ENCODE assay signal across 7 mouse cellular contexts in genomic region chr14:47472743-47473546, GRCm38 (mm10). TPM values are rescaled to one million over a fixed set of nuclear protein-coding genes. Genes with fewer than 3 reads are reported as not detected.
DNase-seq lines count a peak whose midpoint lies in the region; ATAC-seq lines count a peak whose summit lies in the region.

No protein-coding gene starts in this region.

- WGBS in hindbrain, embryonic 13.5 days: 3% methylated on average over 45 of the region's 69 CpGs

- intact Hi-C loops in left cerebral cortex, postnatal 14 days (cut with DNase I): loop anchor here (1.0 to 5.0 kb wide), 2 partner anchors 39 to 56 kb away; no protein-coding TSS in a partner anchor

- H3K9ac ChIP-seq in hindbrain, embryonic 13.5 days: peak overlapping the region; percentile 96

- peak; percentile 78 for DNase-seq in cerebellum, adult 9-11 months
- DNase-seq in frontal cortex, postnatal 14 days (ENCODE audit: low spot score in 2 of 2): peak; percentile 45 to 52
- peak; percentile 52 to 59 for DNase-seq in left cerebral cortex, postnatal 14 days (ENCODE audit: low spot score in 2 of 2)
- peak; percentile 52 for DNase-seq in right cerebral cortex, postnatal 4 days

- H3K4me3 ChIP-seq in hindbrain, embryonic 13.5 days: peak overlapping the region; percentile 97

- peak overlapping the region; percentile 93 for H3K27ac ChIP-seq in hindbrain, embryonic 13.5 days

- no peaks in the 10 kb centered on the region for H3K36me3 ChIP-seq in hindbrain, embryonic 13.5 days

- H3K4me2 ChIP-seq in hindbrain, embryonic 13.5 days: peak overlapping the region; percentile 68

- peak; percentile 76 for ATAC-seq in activated CD4-positive, CD25-positive, alpha-beta regulatory T cell, adult 4 months
- peak; percentile 76 for ATAC-seq in hindbrain, embryonic 13.5 days (ENCODE audit: low FRiP score)
- ATAC-seq in megakaryocyte-erythroid progenitor cell, adult 5-6 weeks (replicated peaks; ENCODE audit: low FRiP score, low TSS enrichment, poor library complexity, severe bottlenecking): peak; percentile 76

- peaks cover 18% of the 10 kb centered on the region for H3K4me1 ChIP-seq in hindbrain, embryonic 13.5 days (replicated peaks)

- no peaks in the 10 kb centered on the region for H3K9me3 ChIP-seq in hindbrain, embryonic 13.5 days

- no peaks in the 10 kb centered on the region for H3K27me3 ChIP-seq in hindbrain, embryonic 13.5 days

RNA-seq across cellular contexts. Expression of gene Fbxo34, which starts 22.7 kb away (rescaled TPM):
- polyA plus RNA-seq in activated CD4-positive, CD25-positive, alpha-beta regulatory T cell, adult 4 months (2017; shearing (Covaris generic)): 10 to 100 TPM in 1 of 2 experiments, 1 to 10 TPM in 1; 8.5 to 10.4 TPM
- 25.2 and 26.3 TPM in 2 replicates for polyA plus RNA-seq in hindbrain, embryonic 13.5 days (2015; fragmentation: Nextera tagmentation; extraction: Ambion mirVana)
- total RNA-seq in left cerebral cortex, postnatal 14 days (2021): 10 to 100 TPM; 88.7 to 90.9 TPM
- 11.2 and 14.5 TPM in 2 replicates for total RNA-seq in megakaryocyte-erythroid progenitor cell, adult 5-6 weeks (2014; fragmentation: Nextera tagmentation)
- 16.0 and 29.2 TPM in 2 replicates for total RNA-seq in megakaryocyte-erythroid progenitor cell, adult 5-6 weeks (2017)

RNA-seq across cellular contexts. Expression of gene Dlgap5, which starts 54.7 kb away (rescaled TPM):
- 10 to 100 TPM; 14.7 to 15.5 TPM for polyA plus RNA-seq in activated CD4-positive, CD25-positive, alpha-beta regulatory T cell, adult 4 months (2017; shearing (Covaris generic))
- polyA plus RNA-seq in hindbrain, embryonic 13.5 days (2015; fragmentation: Nextera tagmentation; extraction: Ambion mirVana): 10.6 and 11.6 TPM in 2 replicates
- total RNA-seq in left cerebral cortex, postnatal 14 days (2021): 1 to 10 TPM in 1 of 2 experiments, under 1 TPM in 1; 0.85 to 1.2 TPM
- total RNA-seq in megakaryocyte-erythroid progenitor cell, adult 5-6 weeks (2014; fragmentation: Nextera tagmentation): 44.5 and 50.6 TPM in 2 replicates
- total RNA-seq in megakaryocyte-erythroid progenitor cell, adult 5-6 weeks (2017): 60.7 and 70.5 TPM in 2 replicates

Comparison
In these comparisons a context has a peak if more than half of its experiments do, and no peak if none do; other contexts are left out.
1. Peak in every context shown above with its lines: DNase-seq, ATAC-seq, H3K4me3 ChIP-seq and H3K27ac ChIP-seq.
2. RNA of gene Dlgap5, which starts 54.7 kb away (total RNA-seq): 44.5 to 70.5 TPM in megakaryocyte-erythroid progenitor cell, adult 5-6 weeks; 0.85 to 1.2 TPM in left cerebral cortex, postnatal 14 days; every median in the first group is over 10 times any median in the second.